Mouse (Mus musculus) layer of hippocampus, adult 18-20 months (tissue): Measurements from ENCODE around the gene Grcc10. TPM values are rescaled to one million over a fixed set of nuclear protein-coding genes. Genes with fewer than 3 reads are reported as not detected.

ENCODE experiments used
- DNase-seq, 2 experiments: peaks; one replicate each; pipeline ENCODE4 v3.0.0; 2022; ENCODE audit warnings: low spot score in 2 of 2
- microRNA-seq, 2 experiments: library from miRNA; unstranded; fragments of <30 nt; microRNA quantifications; one replicate each; pipeline ENCODE4 v1.2.0; 2021
- total RNA-seq, 2 experiments: library from RNA; stranded (reverse); gene quantifications; 2 replicates each; pipeline ENCODE4 v1.2.3; 2021

Gene Grcc10
- total RNA-seq, 2 experiments from 2014 or later, result 358 to 368 TPM

DNA sequence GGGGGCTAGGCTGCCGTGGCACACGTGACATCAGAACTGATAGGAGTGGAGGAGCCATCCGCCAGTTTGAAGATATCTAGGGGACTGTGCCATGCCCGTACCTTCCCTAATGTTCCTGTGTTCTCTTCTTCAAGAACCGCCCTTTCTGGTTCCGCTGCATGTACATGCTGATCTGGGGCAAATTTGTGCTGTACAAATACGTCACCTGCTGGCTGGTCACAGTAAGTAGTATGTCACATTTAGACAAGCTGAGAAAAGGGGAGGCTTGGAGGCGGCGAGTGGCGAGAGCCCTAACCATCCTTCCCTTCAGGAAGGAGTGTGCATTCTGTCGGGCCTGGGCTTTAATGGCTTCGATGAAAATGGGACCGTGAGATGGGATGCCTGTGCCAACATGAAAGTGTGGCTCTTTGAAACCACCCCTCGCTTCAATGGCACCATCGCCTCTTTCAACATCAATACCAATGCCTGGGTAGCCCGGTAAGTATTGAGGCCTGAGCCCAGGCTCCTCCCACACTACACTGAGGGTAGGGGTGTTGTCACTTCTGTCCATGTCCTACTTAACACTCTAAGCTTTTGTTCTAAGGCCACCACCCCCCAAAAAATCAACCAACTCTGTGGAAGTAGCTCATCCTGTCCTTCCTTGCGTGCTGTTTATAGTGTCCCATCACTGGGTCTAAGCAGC, 38.9 kb downstream of the Grcc10 start:
- DNase-seq, result no peak

DNA sequence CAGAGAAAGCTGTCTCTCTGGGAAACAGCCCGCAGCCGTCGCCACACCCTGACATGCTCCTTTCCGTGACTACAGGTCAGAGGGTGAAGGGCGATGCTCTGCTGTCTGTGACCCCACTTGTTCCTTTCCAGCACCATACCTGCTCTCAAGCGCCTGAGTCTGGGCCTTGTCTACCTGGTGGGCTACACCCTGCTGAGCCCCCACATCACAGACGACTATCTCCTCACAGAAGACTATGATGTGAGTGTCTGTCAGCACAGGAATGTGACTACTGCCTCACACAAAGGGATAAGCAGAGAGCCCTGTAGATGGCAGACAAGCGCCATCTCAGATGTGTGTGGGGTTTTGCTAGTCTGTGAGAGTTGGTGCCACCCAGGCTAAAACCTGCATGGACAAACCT, 39.8 kb downstream of the Grcc10 start:
- peak in 1 of 2 experiments; percentile 46 for DNase-seq

DNA sequence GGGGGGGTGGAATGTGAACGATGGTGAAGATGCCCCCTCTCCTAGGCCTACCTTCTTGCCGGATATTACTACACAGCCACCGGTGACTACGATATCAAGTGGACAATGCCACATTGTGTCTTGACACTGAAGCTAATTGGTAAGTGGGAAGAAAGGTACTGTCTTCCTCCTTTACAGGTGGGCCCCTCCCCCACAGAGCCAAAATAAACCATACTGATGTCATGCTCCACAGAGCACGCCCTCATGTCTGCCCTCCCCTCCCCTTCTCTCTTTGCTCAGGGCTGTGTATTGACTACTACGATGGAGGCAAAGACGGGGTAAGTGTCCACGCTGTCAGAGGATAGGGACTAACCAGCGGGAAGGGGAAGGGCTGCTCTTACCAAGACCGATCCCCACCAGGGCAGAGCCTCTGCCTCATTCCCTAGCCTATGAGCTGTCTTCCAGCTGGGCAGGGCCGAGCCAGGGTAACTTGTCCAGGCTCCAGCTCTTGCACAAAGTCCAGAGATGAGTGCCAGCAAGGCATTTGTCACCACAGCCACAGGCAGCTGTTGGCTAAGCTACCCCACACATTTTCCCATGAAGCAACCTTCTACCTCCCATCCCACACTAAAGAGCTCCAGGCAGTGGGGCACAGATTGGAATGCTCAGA, 41.1 kb downstream of the Grcc10 start:
- peak; percentile 54 to 75 for DNase-seq

DNA sequence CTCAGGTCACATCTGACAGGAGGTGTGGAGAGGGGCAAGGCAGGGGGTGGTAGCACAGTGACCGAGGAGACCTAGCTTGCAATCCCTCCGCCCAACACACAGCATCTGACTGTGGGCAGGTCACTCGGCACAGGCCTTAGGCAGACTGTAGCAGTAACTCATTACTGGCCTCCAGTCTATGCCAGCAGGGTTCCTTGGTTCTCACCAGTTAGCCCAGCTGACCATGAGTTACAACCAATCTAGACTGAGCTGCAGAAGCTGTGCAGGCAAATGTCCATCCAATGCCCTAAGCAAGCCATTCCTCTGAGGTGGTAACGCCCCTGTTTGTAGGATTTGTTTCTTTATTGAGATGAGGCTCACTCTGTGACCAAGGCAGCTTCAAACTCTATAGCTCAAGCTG, 41.8 kb downstream of the Grcc10 start:
- DNase-seq, result no peak

DNA sequence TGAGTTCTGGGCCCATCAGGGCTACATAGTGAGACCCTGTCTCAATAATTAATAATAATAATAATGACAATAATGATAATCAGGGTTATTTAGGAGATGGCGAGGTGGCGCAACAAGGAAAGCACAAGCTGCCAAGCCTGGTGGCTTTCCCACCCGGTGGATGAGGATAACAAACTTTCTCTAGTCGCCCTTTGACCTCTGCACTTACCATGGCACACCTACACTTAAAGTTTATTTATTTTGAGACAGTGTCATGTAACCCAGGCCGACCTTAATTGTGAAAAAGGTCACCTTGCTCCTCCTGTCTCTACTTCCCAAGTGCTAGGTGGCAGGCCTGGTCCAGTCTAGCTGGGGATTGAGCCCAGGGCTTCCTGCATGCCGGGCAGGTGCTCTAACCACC, 42.4 kb downstream of the Grcc10 start:
- DNase-seq, result no peak

DNA sequence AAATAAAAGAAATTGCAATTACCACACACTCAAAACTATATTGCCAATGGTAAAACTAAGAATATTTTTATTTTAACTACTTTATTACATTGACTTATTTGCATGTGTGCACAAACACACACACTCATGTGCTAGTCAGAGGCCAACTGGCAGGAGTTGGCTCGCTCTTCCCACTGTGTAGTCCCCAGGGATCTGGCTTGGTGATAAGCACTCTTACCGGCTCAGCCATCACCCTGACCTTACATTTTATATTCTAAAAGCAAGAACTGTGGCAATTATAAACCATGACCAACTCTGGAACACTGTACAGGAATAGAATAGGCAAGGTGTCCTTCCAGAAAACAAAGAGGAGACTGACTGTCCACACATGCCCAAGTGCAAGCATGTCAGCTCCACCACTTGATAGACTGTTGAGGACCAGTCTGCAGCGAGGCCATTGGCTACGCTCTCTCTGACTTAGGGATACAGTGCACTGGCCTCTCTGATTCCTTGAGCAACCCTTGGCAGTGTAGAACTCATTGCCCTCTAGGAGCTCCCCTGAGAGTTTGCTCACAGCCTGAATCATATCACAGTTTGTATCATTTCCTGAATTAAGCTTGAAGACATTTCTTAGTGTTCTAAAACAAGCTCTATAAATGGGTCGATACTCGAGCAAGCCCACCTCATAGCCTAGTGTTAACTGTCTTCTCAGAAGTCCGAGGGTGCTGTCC, 44.6 kb downstream of the Grcc10 start:
- no peak for DNase-seq

GRCm38 (mm10) chr6:124694166-124694955, 46.8 kb downstream of the Grcc10 start:
- peak in 1 of 2 experiments; percentile 73 for DNase-seq

DNA sequence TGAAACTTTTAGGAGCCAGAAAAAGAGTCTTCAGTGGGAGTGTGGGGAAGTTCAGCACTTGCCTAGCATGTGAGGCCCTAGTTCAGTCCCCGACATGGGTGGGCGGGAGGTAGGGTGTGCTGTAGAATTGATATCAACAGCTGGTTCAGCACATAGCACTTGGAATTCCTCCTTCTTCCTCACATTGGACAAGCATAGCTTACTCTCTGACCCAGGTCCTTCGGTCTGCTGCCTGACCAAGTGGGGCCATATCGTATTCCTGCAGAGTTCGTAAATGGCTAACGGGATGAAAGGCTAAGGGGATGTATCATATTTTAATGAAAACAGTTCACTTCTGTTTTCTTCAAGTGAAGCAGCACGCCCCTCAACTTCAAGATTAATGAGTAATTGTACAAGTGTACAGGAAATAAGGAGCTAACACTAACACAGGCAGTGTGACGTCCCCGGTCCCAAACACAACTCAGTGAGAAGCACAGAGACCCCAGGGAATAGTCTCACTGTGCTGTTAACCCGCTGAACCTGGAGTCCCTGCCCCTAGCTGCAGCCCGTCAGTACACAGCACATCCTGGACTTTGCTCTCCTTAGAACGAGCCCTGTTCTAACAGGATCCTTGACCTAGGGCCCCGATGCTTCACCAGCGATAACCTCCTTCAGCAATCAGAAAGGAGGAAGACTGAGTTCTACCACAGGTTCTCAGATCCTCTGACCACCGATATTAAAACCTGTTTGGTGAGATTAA, 47.8 kb downstream of the Grcc10 start:
- DNase-seq, result no peak

DNA sequence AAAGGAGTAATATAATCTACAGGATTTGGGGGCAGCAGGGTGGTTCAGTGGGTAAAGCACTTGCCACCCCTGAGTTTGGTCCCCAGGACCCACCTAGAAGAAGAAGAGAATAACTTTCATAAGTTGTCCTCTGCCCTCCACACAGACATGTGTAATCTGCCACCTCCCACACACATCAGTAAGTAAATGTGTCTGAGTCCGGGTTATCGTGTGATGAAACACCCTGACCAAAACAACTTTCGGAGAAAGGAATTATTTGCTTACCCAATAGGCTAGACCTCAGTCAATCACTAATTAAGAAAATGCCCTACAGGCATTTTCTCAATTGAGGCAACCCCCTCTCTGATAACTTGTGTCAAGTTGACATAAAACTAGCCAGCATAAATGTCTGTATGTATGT, 50.7 kb downstream of the Grcc10 start:
- DNase-seq, result no peak

Small RNA genes lying within 50 kb of the gene (microRNA-seq; reads per million reads assigned to microRNA genes)
- gene Mir141, result 3.5 to 6.6 reads per million in 2 experiments
- gene Mir200c, result 40.5 to 77.8 reads per million in 2 experiments

Other genes starting within 250 kb of the Grcc10 start
- under 1 TPM; 0.22 to 0.38 TPM for gene C1rl, start 248.3 kb downstream of the Grcc10 start, total RNA-seq
- gene C1ra, start 229.0 kb downstream of the Grcc10 start, total RNA-seq, result 1 to 10 TPM; 1.2 TPM
- 1 to 10 TPM in 1 of 2 experiments, under 1 TPM in 1; 0.84 to 1.6 TPM for gene C1s1, start 199.0 kb downstream of the Grcc10 start, total RNA-seq
- gene C1rb, start 171.1 kb downstream of the Grcc10 start, total RNA-seq, result under 1 TPM in 1 of 2 experiments, not detected in 1; 0.20 TPM
- gene C1s2, start 105.3 kb downstream of the Grcc10 start, total RNA-seq, result under 1 TPM; 0.40 to 0.41 TPM
- 10 to 100 TPM; 25.2 to 29.2 TPM for gene Lpcat3, start 78.3 kb downstream of the Grcc10 start, total RNA-seq
- 10 to 100 TPM; 52.6 to 58.2 TPM for gene Emg1, start 29.2 kb downstream of the Grcc10 start, total RNA-seq
- 100 to 1,000 TPM; 115 to 123 TPM for gene Phb2, start 29.0 kb downstream of the Grcc10 start, total RNA-seq
- 1 to 10 TPM; 4.1 to 4.6 TPM for gene Ptpn6, start 2.7 kb downstream of the Grcc10 start, total RNA-seq
- not detected for gene Gm45234, start 14.6 kb upstream of the Grcc10 start, total RNA-seq
- gene Atn1, start 15.2 kb upstream of the Grcc10 start, total RNA-seq, result 100 to 1,000 TPM; 161 to 181 TPM
- gene Eno2, start 28.3 kb upstream of the Grcc10 start, total RNA-seq, result 1,000 to 10,000 TPM; 1,059 TPM
- gene Lrrc23, start 38.4 kb upstream of the Grcc10 start, total RNA-seq, result 1 to 10 TPM; 2.7 to 4.7 TPM
- 1 to 10 TPM; 4.5 to 5.1 TPM for gene Spsb2, start 67.3 kb upstream of the Grcc10 start, total RNA-seq
- 100 to 1,000 TPM; 796 to 825 TPM for gene Tpi1, start 72.9 kb upstream of the Grcc10 start, total RNA-seq
- 100 to 1,000 TPM; 182 to 185 TPM for gene Usp5, start 88.1 kb upstream of the Grcc10 start, total RNA-seq
- gene Cdca3, start 88.2 kb upstream of the Grcc10 start, total RNA-seq, result under 1 TPM; 0.52 to 0.53 TPM
- not detected for gene Gnb3, start 98.9 kb upstream of the Grcc10 start, total RNA-seq
- 10 to 100 TPM; 29.5 to 30.9 TPM for gene P3h3, start 116.4 kb upstream of the Grcc10 start, total RNA-seq
- gene Gpr162, start 122.6 kb upstream of the Grcc10 start, total RNA-seq, result 100 to 1,000 TPM; 183 to 187 TPM
- under 1 TPM in 1 of 2 experiments, not detected in 1; 0.25 TPM for gene Cd4, start 146.8 kb upstream of the Grcc10 start, total RNA-seq
- 1 to 10 TPM; 2.6 to 3.6 TPM for gene Lag3, start 170.3 kb upstream of the Grcc10 start, total RNA-seq
- 1,000 to 10,000 TPM; 1,033 to 1,052 TPM for gene Ptms, start 178.7 kb upstream of the Grcc10 start, total RNA-seq
- gene Mlf2, start 190.0 kb upstream of the Grcc10 start, total RNA-seq, result 100 to 1,000 TPM; 631 to 670 TPM
- gene Cops7a, start 224.2 kb upstream of the Grcc10 start, total RNA-seq, result 100 to 1,000 TPM; 154 to 161 TPM